ENCODE assay signal across 8 mouse cellular contexts in genomic region chr12:111672176-111672575, GRCm38 (mm10). TPM values are rescaled to one million over a fixed set of nuclear protein-coding genes. Genes with fewer than 3 reads are reported as not detected.
A peak's percentile ranks its signal among the peaks of the same experiment; 100 is the strongest.
DNase-seq lines count a peak whose midpoint lies in the region; ATAC-seq lines count a peak whose summit lies in the region.

TSS of gene Ckb (minus strand) at chr12:111672338.

- H3K9ac ChIP-seq in embryonic facial prominence, embryonic 11.5 days (replicated peaks; ENCODE audit: low read length), result peak within 1 kb of the TSS; percentile 47

- H3K4me1 ChIP-seq in megakaryocyte, embryonic 14.5 days, result peaks cover 90% of the 10 kb centered on the region
- peaks cover 7% of the 10 kb centered on the region; the same call in 1 of the 2 replicates for H3K4me1 ChIP-seq in embryonic facial prominence, embryonic 11.5 days (ENCODE audit: control insufficient read depth, insufficient read depth, low read length)

- intact Hi-C loops in left cerebral cortex, postnatal 14 days (cut with DNase I), result no loop called here

- peaks cover 45% of the 10 kb centered on the region for H3K27me3 ChIP-seq in megakaryocyte, embryonic 14.5 days (replicated peaks)
- peaks cover 34% of the 10 kb centered on the region for H3K27me3 ChIP-seq in embryonic facial prominence, embryonic 11.5 days (ENCODE audit: control insufficient read depth, insufficient read depth, low read length)

- H3K36me3 ChIP-seq in megakaryocyte, embryonic 14.5 days (replicated peaks; ENCODE audit: low read length), result peaks cover 10% of the 10 kb centered on the region
- H3K36me3 ChIP-seq in embryonic facial prominence, embryonic 11.5 days (replicated peaks; ENCODE audit: control insufficient read depth, insufficient read depth, low read depth, low read length), result no peaks in the 10 kb centered on the region

- H3K4me2 ChIP-seq in embryonic facial prominence, embryonic 11.5 days (ENCODE audit: low read depth, low read length), result peak within 1 kb of the TSS; percentile 94

- peak; percentile 88 for DNase-seq in embryonic facial prominence, embryonic 11.5 days (ENCODE audit: low spot score)
- peak; percentile 87 to 91 for DNase-seq in heart, adult 18-20 months
- DNase-seq in kidney, adult 11 months, result peak; percentile 80
- DNase-seq in left cerebral cortex, postnatal 14 days (ENCODE audit: low spot score in 2 of 2), result peak; percentile 94 to 96
- peak; percentile 67 for DNase-seq in skeletal muscle tissue, adult 2 months (ENCODE audit: low read depth, low spot score)

- no peak for ATAC-seq in megakaryocyte, adult 5-6 weeks (ENCODE audit: poor library complexity, severe bottlenecking)
- peak; percentile 72 for ATAC-seq in embryonic facial prominence, embryonic 11.5 days (replicated peaks; ENCODE audit: insufficient number of reproducible peaks, low FRiP score, low TSS enrichment, low read depth)
- ATAC-seq in megakaryocyte progenitor cell, adult 5-6 weeks (replicated peaks; ENCODE audit: poor library complexity), result 0 out of 2 replicates have a peak, but pooled peaks have one; percentile 5

- H3K9me3 ChIP-seq in megakaryocyte, embryonic 14.5 days, result no peaks in the 10 kb centered on the region
- no peaks in the 10 kb centered on the region for H3K9me3 ChIP-seq in embryonic facial prominence, embryonic 11.5 days (replicated peaks; ENCODE audit: control insufficient read depth, low read length)

- no peak within 1 kb of the TSS for H3K27ac ChIP-seq in embryonic facial prominence, embryonic 11.5 days (replicated peaks; ENCODE audit: low read depth, low read length)

- 0% methylated on average over 31 of the region's 31 CpGs for WGBS in embryonic facial prominence, embryonic 11.5 days

- peak within 1 kb of the TSS; percentile 93 for H3K4me3 ChIP-seq in megakaryocyte, embryonic 14.5 days (replicated peaks)
- H3K4me3 ChIP-seq in embryonic facial prominence, embryonic 11.5 days (ENCODE audit: low read depth, low read length), result peak within 1 kb of the TSS; percentile 42

RNA-seq across cellular contexts. Expression of gene Ckb, which starts in this region (rescaled TPM):
- polyA plus RNA-seq in megakaryocyte, embryonic 14.5 days (2012; ENCODE audit: insufficient read depth, low replicate concordance), result 64.6 and 102 TPM in 2 replicates
- total RNA-seq in megakaryocyte, adult 5-6 weeks (2015), result 8.0 and 9.7 TPM in 2 replicates
- total RNA-seq in megakaryocyte, adult 5-6 weeks (2017), result 22.0 and 23.1 TPM in 2 replicates
- polyA plus RNA-seq in embryonic facial prominence, embryonic 11.5 days (2014; fragmentation: Nextera tagmentation; extraction: Ambion mirVana), result 450 and 485 TPM in 2 replicates
- 10 to 100 TPM; 67.8 to 74.5 TPM for total RNA-seq in heart, adult 18-20 months (2021)
- 1,000 to 10,000 TPM; 1,395 to 1,474 TPM for total RNA-seq in left cerebral cortex, postnatal 14 days (2021)
- 0.85 and 1.8 TPM in 2 replicates for total RNA-seq in megakaryocyte progenitor cell, adult 5-6 weeks (2015)
- 2.0 and 4.1 TPM in 2 replicates for total RNA-seq in megakaryocyte progenitor cell, adult 5-6 weeks (2017)

Comparison
In these comparisons a context has a peak if more than half of its experiments do, and no peak if none do; other contexts are left out.
1. RNA of gene Ckb (total RNA-seq): 1,395 to 1,474 TPM in left cerebral cortex, postnatal 14 days; 67.8 to 74.5 TPM in heart, adult 18-20 months, 8.0 to 23.1 TPM in megakaryocyte, adult 5-6 weeks and 0.85 to 4.1 TPM in megakaryocyte progenitor cell, adult 5-6 weeks; every median in the first group is over 10 times any median in the second.
2. Peak in every context shown above with its lines, with median percentiles within 50 percentile points of each other: DNase-seq.